Mouse (Mus musculus): ENCODE data around the gene Fgfr2. TPM values are rescaled to one million over a fixed set of nuclear protein-coding genes. Genes with fewer than 3 reads are reported as not detected.

Gene Fgfr2
- total RNA-seq, 2 experiments from 2014 or later = 27.3 to 32.7 TPM

DNA sequence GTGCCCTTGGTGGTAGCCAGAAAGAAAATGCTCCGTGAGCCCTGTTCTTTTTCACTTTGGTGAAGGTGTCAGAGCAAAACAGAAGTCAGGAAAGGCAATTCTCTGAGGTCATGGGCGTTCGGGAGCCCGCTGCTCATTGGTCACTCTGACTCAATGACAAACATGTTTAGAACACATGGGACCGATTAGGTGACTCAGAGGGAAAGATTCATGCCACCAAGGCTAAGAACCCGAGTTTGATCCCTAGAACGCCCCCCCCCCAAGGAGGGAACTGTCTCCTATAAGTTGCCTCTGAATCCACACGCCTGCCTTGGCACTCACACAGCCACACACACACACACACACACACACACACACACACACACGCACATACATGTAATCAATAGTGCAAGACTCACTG is 2329.5 kb downstream of the Fgfr2 start:
- no peak for DNase-seq (ENCODE audit: low spot score in 2 of 2)
- intact Hi-C loops (cut with DNase I) = no loop called here

- intact Hi-C loops (cut with DNase I) = no loop called here
Measured at GRCm38 (mm10) chr7:130789456-130789855, 2333.7 kb downstream of the Fgfr2 start.

GRCm38 (mm10) chr7:130788950-130789349 is 2334.2 kb downstream of the Fgfr2 start:
- no peak for DNase-seq (ENCODE audit: low spot score in 2 of 2)
- intact Hi-C loops (cut with DNase I) = no loop called here

More at GRCm38 (mm10) chr7:130789456-130789855, 2333.7 kb downstream of the Fgfr2 start:
- DNase-seq (ENCODE audit: low spot score in 2 of 2) = no peak

DNA sequence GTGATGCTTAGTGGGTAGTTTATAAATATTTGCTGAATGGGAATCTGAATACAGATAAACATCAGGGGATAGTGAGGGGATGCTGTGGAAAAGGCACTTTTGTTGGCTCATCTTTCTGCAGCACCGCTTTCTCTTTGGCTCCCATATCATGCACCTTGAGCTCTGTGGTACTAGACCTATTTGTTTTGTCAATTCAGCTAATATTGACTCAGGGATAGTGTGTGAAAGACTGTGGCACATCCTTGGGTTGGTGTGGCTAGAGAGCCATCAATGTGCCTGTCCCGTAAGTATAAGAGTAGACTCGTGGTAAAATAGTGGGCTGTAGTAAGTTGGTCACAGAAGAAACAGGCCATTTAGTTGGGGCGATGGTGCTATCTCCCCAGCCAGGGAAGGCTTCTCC is 2335.6 kb downstream of the Fgfr2 start:
- no peak for DNase-seq (ENCODE audit: low spot score in 2 of 2)
- intact Hi-C loops (cut with DNase I) = no loop called here

GRCm38 (mm10) chr7:130786708-130787107 is 2336.4 kb downstream of the Fgfr2 start:
- intact Hi-C loops (cut with DNase I) = no loop called here
- no peak for DNase-seq (ENCODE audit: low spot score in 2 of 2)

- intact Hi-C loops (cut with DNase I) = no loop called here
Measured at GRCm38 (mm10) chr7:130785923-130786575, 2337.1 kb downstream of the Fgfr2 start.

DNA sequence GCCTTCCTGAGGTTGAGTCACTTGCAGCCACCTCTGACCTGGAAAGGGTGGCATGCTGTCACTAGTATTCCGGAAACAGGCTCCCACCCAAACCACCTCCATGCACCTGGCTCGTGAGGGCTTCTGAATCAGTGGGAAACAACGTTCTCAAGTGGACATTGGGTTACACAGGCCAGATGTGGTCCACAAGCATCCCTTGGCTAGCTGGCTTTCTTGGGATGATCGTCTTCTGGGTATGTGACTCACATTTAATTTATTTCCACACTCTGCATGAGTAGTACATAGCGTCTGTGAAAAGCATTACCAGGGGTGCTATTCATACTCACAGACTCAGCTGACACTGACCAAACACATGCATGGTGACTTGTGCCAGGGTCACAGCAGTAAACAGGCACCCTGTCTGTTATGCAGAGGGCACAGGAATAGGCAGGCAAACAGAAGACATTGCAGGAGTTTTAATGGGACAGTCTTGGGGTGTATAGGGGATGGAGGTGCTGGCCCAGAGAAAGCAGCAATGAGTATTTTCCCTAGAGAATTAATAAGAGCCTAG is 2340.6 kb downstream of the Fgfr2 start:
- intact Hi-C loops (cut with DNase I) = no loop called here
- no peak for DNase-seq (ENCODE audit: low spot score in 2 of 2)

More at GRCm38 (mm10) chr7:130785923-130786575, 2337.1 kb downstream of the Fgfr2 start:
- DNase-seq (ENCODE audit: low spot score in 2 of 2) = no peak

GRCm38 (mm10) chr7:130780866-130781419 is 2342.2 kb downstream of the Fgfr2 start:
- intact Hi-C loops (cut with DNase I) = no loop called here

DNA sequence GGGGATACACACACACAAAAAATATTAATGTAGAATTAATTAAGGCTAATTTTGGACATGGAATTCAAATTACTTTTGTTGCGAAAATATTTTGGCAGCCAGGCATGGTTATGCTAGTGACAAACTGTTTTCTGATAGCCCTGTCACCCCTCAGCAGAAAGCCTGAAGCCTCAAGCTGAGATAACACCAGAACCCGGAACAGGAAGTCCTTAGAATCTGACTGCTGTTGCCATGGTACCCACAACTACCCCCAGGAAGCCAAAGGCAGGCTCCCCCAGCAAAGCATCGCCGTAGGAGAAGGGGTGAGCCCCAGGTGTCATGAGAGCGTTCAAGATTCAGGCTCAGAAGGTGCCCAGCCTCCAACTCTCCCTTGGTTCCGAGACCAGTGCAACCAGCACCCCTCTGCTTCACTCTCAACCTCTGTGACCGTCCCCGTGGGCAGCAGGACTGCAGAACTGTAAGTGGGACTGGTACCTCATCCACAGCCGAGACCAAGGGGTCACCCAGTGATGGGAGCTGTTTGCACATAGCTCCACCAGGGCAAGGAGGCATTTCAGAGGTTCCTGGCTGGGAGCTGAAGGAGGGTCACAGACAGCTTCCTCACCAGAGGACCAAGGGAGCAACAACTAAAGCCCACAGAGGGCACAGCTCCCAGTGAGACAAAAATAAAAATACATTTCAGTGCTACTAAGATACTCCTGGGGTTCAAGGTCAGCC is 2349.1 kb downstream of the Fgfr2 start, which contains the start of gene Btbd16:
Gene Btbd16 (plus strand): TSS at position 156 of the 717 bp plus-strand sequence.
- intact Hi-C loops (cut with DNase I) = loop anchor here (5.0 kb wide), 1 partner anchor 138 kb away; no protein-coding TSS in a partner anchor
- no peak for DNase-seq (ENCODE audit: low spot score in 2 of 2)

More at GRCm38 (mm10) chr7:130780866-130781419, 2342.2 kb downstream of the Fgfr2 start:
- DNase-seq (ENCODE audit: low spot score in 2 of 2) = no peak

- intact Hi-C loops (cut with DNase I) = loop anchor here (5.0 kb wide), 1 partner anchor 139 kb away; no protein-coding TSS in a partner anchor
Measured at GRCm38 (mm10) chr7:130773171-130773830, 2349.8 kb downstream of the Fgfr2 start.

GRCm38 (mm10) chr7:130770707-130771106 is 2352.4 kb downstream of the Fgfr2 start:
- intact Hi-C loops (cut with DNase I) = loop anchor here (5.0 kb wide), 1 partner anchor 142 kb away; no protein-coding TSS in a partner anchor
- peak; percentile 86 to 89 for DNase-seq (ENCODE audit: low spot score in 2 of 2)

More at GRCm38 (mm10) chr7:130773171-130773830, 2349.8 kb downstream of the Fgfr2 start:
- no peak for DNase-seq (ENCODE audit: low spot score in 2 of 2)

GRCm38 (mm10) chr7:130768151-130768550 is 2355.0 kb downstream of the Fgfr2 start:
- intact Hi-C loops (cut with DNase I) = loop anchor here (10.0 kb wide), 1 partner anchor 287 kb away; no protein-coding TSS in a partner anchor
- no peak for DNase-seq (ENCODE audit: low spot score in 2 of 2)

GRCm38 (mm10) chr7:130766411-130767170 is 2356.6 kb downstream of the Fgfr2 start:
- intact Hi-C loops (cut with DNase I) = loop anchor here (10.0 kb wide), 1 partner anchor 288 kb away; no protein-coding TSS in a partner anchor

GRCm38 (mm10) chr7:130764160-130764559 is 2359.0 kb downstream of the Fgfr2 start:
- intact Hi-C loops (cut with DNase I) = loop anchor here (5.0 to 10.0 kb wide), 2 partner anchors 92 to 291 kb away; no protein-coding TSS in a partner anchor
- DNase-seq (ENCODE audit: low spot score in 2 of 2) = no peak

More at GRCm38 (mm10) chr7:130766411-130767170, 2356.6 kb downstream of the Fgfr2 start:
- no peak for DNase-seq (ENCODE audit: low spot score in 2 of 2)

GRCm38 (mm10) chr7:130762071-130762897 is 2360.9 kb downstream of the Fgfr2 start:
- DNase-seq (ENCODE audit: low spot score in 2 of 2) = peak; percentile 87 to 90
- intact Hi-C loops (cut with DNase I) = loop anchor here (2.0 to 10.0 kb wide), 3 partner anchors 90 to 293 kb away; no protein-coding TSS in a partner anchor

- intact Hi-C loops (cut with DNase I) = no loop called here
- no peak for DNase-seq (ENCODE audit: low spot score in 2 of 2)
Measured at GRCm38 (mm10) chr7:130757326-130757865, 2365.8 kb downstream of the Fgfr2 start.

GRCm38 (mm10) chr7:130756343-130756835 is 2366.8 kb downstream of the Fgfr2 start:
- intact Hi-C loops (cut with DNase I) = no loop called here
- no peak for DNase-seq (ENCODE audit: low spot score in 2 of 2)
